Mouse (Mus musculus): ENCODE results near the gene Agfg2. TPM values are rescaled to one million over a fixed set of nuclear protein-coding genes. Genes with fewer than 3 reads are reported as not detected.
A peak's percentile ranks its signal among the peaks of the same experiment; 100 is the strongest.

Gene Agfg2
- polyA plus RNA-seq, 1 experiment, result 16.5 TPM

DNA sequence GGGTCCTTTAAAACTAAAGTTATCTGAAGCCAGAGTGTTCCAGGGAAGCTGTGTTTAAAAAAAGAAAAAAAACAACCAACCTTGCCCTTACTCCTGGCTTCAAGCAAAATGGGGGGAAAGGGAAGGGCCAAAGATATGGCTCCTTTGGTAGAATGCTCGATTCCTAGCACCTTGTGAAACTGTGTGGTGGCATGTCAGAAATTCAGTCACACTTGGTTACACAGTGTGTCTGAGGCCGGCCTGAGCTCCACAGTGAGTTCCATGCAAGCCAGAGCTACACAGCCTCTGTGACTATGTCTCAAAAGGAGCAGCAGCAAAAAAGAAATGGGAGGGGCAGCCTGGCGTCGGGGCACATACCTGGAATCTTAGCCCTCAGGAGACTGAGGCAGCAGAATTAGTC lies 35.3 kb downstream of the Agfg2 start:
- TF ChIP-seq CTCF (IDR thresholded peaks at IDR 0.05; ENCODE audit: extremely low read depth, insufficient read depth, insufficient read length, insufficient replicate concordance), result no peak
- no peak for TF ChIP-seq POLR2A (IDR thresholded peaks at IDR 0.05; ENCODE audit: low read depth, low read length)
- H3K27me3 ChIP-seq (ENCODE audit: control insufficient read depth, insufficient read depth, low read length), result no peaks in the 10 kb centered on the region
- 36% methylated on average over 4 of the region's 4 CpGs for WGBS
- H3K4me3 ChIP-seq (ENCODE audit: extremely low read depth, insufficient read depth, insufficient read length), result no peak overlapping the region
- H3K4me1 ChIP-seq (ENCODE audit: control insufficient read depth, insufficient read depth, insufficient read length), result peaks cover 16% of the 10 kb centered on the region
- peak overlapping the region; percentile 26; the same call in 1 of the 2 replicates for H3K27ac ChIP-seq (ENCODE audit: insufficient read depth, low read length)
- peaks cover 2% of the 10 kb centered on the region for H3K36me3 ChIP-seq (ENCODE audit: control insufficient read depth, insufficient read depth, low read length)
- DNase-seq (ENCODE audit: low read depth in 1 of 2, low spot score in 2 of 2), result no peak

DNA sequence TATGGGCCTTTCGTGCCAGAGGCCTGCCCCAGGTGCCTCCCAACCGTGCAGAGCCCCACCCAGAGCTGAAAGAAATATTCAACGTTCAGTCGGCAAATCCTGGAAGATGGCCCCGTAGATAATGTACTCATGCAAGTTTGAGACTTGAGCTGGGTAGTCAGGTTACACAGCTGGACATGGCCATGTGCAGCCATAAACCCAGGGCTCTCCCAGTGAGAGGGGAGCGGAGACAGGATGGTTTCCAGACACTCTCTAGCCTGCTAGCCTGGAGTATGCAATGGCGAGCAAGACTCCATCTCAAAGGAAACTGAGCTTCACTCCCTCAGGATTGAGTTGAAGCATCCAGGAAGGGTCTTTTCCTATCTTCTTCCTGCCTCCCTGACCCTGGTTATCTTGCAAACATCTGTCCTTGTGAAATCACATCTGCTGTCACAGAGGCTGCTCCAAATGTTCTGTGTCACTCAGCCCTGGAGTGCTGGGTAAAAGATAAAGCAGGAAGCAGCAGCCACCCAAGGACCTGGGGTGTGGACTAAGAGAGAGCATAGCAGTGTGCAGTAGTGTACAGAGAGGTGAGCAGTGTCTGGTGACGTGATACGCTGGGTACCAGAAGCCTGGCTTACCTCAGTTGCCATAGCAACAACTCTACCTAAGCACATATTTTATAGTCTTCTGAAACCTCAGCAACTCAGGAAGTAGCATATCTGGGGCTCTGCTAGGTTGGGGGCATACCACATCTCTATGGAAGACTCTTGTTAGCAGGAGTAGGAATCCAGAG lies 36.5 kb downstream of the Agfg2 start:
- TF ChIP-seq POLR2A (IDR thresholded peaks at IDR 0.05; ENCODE audit: low read depth, low read length), result no peak
- no peak for TF ChIP-seq CTCF (IDR thresholded peaks at IDR 0.05; ENCODE audit: extremely low read depth, insufficient read depth, insufficient read length, insufficient replicate concordance)
- no peak overlapping the region for H3K27ac ChIP-seq (ENCODE audit: insufficient read depth, low read length)
- no peaks in the 10 kb centered on the region for H3K27me3 ChIP-seq (ENCODE audit: control insufficient read depth, insufficient read depth, low read length)
- H3K4me3 ChIP-seq (ENCODE audit: extremely low read depth, insufficient read depth, insufficient read length), result no peak overlapping the region
- no peaks in the 10 kb centered on the region for H3K36me3 ChIP-seq (ENCODE audit: control insufficient read depth, insufficient read depth, low read length)
- DNase-seq (ENCODE audit: low read depth in 1 of 2, low spot score in 2 of 2), result no peak
- H3K4me1 ChIP-seq (ENCODE audit: control insufficient read depth, insufficient read depth, insufficient read length), result peaks cover 16% of the 10 kb centered on the region
- 69% methylated on average over 9 of the region's 9 CpGs for WGBS

DNA sequence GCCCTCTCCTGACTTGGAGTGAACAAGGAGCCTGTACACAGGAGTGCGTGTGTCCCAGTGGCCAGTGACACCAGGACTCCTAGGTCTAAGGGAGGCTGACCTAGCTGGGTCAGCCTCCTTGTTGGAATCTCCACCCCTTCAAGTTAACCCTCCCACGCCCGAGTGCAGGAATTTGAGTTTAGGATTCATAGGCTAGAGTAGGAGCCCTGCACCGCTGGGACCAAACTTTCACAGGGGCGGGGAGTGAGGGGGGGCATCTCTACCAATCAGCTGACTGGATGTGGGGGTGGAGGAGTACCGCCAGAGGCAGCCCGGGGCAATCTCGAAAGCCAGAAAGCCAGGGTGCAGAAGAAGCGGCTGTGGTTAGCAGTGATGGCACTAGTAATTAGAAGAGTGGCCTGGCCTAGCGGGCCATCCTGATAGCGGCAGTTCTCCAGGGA lies 38.9 kb downstream of the Agfg2 start, which contains the start of gene Irs3:
Gene Irs3, minus strand, starts transcription at position 63 of the 440 bp plus-strand sequence.
- Histone ChIP-seq H3K27ac (ENCODE audit: insufficient read depth, low read length) (peak within 1 kb of the TSS; percentile 7; the same call in 1 of the 2 replicates), H3K4me1 (ENCODE audit: control insufficient read depth, insufficient read depth, insufficient read length) (peaks cover 16% of the 10 kb centered on the region), H3K27me3 (ENCODE audit: control insufficient read depth, insufficient read depth, low read length) (no peaks in the 10 kb centered on the region), H3K4me3 (ENCODE audit: extremely low read depth, insufficient read depth, insufficient read length) (peak within 1 kb of the TSS; percentile 48; the same call in 1 of the 2 replicates), H3K36me3 (ENCODE audit: control insufficient read depth, insufficient read depth, low read length) (peaks cover 21% of the 10 kb centered on the region)
- WGBS, result 42% methylated on average over 11 of the region's 11 CpGs
- TF ChIP-seq CTCF (IDR thresholded peaks at IDR 0.05; ENCODE audit: extremely low read depth, insufficient read depth, insufficient read length, insufficient replicate concordance) (no peak), POLR2A (IDR thresholded peaks at IDR 0.05; ENCODE audit: low read depth, low read length) (no peak)
- DNase-seq (ENCODE audit: low read depth in 1 of 2, low spot score in 2 of 2), result no peak

DNA sequence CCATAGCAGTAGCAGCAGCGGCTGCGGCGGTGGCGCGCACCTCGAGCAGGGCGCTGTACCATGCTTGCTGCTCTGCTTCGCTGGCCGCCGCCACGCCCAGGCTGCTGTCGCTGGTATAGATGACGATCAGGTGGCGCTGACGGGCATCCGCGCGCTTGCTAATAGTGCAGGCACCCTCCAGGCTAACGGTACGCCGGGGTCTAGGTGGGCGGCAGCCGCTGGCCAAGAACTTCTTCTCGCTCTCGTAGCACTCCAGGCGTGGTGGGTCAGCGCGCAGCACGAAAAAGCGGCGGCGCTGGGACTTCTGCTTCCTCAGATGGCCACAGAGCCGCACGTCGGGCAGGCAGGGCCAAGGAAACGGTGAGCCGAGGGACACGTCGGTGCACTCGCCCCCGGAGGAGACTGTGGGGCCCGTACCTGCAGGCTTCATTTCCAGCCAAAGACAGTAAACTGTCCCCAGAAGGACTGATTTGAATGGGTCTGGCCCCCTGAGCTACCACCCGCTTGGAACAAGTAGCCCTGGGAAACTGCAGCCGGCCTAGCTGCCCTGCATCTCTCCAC lies 39.4 kb downstream of the Agfg2 start:
- H3K36me3 ChIP-seq (ENCODE audit: control insufficient read depth, insufficient read depth, low read length), result peaks cover 25% of the 10 kb centered on the region
- no peaks in the 10 kb centered on the region for H3K27me3 ChIP-seq (ENCODE audit: control insufficient read depth, insufficient read depth, low read length)
- DNase-seq (ENCODE audit: low read depth in 1 of 2, low spot score in 2 of 2), result peak in 1 of 2 experiments; percentile 62
- peak overlapping the region; percentile 48; the same call in 1 of the 2 replicates for H3K4me3 ChIP-seq (ENCODE audit: extremely low read depth, insufficient read depth, insufficient read length)
- TF ChIP-seq POLR2A (IDR thresholded peaks at IDR 0.05; ENCODE audit: low read depth, low read length) (no peak), CTCF (IDR thresholded peaks at IDR 0.05; ENCODE audit: extremely low read depth, insufficient read depth, insufficient read length, insufficient replicate concordance) (no peak)
- peaks cover 16% of the 10 kb centered on the region for H3K4me1 ChIP-seq (ENCODE audit: control insufficient read depth, insufficient read depth, insufficient read length)
- H3K27ac ChIP-seq (ENCODE audit: insufficient read depth, low read length), result peak overlapping the region; percentile 7; the same call in 1 of the 2 replicates
- WGBS, result 6% methylated on average over 44 of the region's 44 CpGs

DNA sequence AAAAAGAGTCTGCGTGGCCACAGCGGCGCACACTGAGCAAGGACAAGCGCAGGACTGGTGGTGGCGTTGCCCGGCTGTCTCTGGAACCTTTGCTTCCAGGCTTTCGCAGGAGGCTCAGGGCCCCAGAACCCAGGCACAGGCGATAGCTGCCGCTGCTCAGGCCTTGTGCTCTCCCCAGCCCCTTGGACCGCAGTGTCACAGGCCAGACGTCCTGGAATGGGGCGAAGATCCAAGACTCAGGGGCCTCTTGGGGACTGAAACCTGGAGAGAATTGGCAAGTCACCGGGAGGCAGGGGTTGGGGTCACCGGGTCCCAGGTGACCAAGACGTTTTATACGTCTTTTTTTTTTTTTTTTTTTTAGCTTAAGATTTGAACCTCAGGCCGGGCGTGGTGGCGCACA lies 40.0 kb downstream of the Agfg2 start:
- H3K27me3 ChIP-seq (ENCODE audit: control insufficient read depth, insufficient read depth, low read length), result no peaks in the 10 kb centered on the region
- peaks cover 15% of the 10 kb centered on the region for H3K4me1 ChIP-seq (ENCODE audit: control insufficient read depth, insufficient read depth, insufficient read length)
- DNase-seq (ENCODE audit: low read depth in 1 of 2, low spot score in 2 of 2), result no peak
- peaks cover 31% of the 10 kb centered on the region for H3K36me3 ChIP-seq (ENCODE audit: control insufficient read depth, insufficient read depth, low read length)
- TF ChIP-seq CTCF (IDR thresholded peaks at IDR 0.05; ENCODE audit: extremely low read depth, insufficient read depth, insufficient read length, insufficient replicate concordance), result no peak
- TF ChIP-seq POLR2A (IDR thresholded peaks at IDR 0.05; ENCODE audit: low read depth, low read length), result no peak
- H3K27ac ChIP-seq (ENCODE audit: insufficient read depth, low read length), result no peak overlapping the region
- no peak overlapping the region for H3K4me3 ChIP-seq (ENCODE audit: extremely low read depth, insufficient read depth, insufficient read length)
- WGBS, result 86% methylated on average over 19 of the region's 19 CpGs

DNA sequence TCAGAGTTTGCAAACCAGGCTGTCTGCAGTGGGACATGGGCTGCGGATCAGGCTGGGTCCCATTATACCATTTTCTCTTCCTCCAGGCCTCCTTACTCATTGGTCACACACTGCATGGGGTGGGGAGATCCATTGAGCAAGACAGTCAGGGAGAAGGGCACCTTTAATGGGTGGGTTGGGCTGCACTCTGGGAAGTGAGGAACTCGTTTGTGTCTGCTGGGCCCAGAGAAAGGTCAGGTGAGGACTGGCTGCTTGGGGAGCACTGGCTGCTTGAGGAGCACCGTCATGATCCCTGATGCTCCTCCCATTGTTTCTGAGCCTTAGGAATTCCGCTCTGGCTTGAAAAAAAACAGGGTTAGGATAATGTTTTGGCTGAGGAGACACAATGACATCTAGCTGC lies 41.6 kb downstream of the Agfg2 start:
- TF ChIP-seq POLR2A (IDR thresholded peaks at IDR 0.05; ENCODE audit: low read depth, low read length) (no peak), CTCF (IDR thresholded peaks at IDR 0.05; ENCODE audit: extremely low read depth, insufficient read depth, insufficient read length, insufficient replicate concordance) (no peak)
- no peak for DNase-seq (ENCODE audit: low read depth in 1 of 2, low spot score in 2 of 2)
- Histone ChIP-seq H3K27me3 (ENCODE audit: control insufficient read depth, insufficient read depth, low read length) (no peaks in the 10 kb centered on the region), H3K27ac (ENCODE audit: insufficient read depth, low read length) (no peak overlapping the region), H3K36me3 (ENCODE audit: control insufficient read depth, insufficient read depth, low read length) (peaks cover 46% of the 10 kb centered on the region), H3K4me1 (ENCODE audit: control insufficient read depth, insufficient read depth, insufficient read length) (peaks cover 5% of the 10 kb centered on the region), H3K4me3 (ENCODE audit: extremely low read depth, insufficient read depth, insufficient read length) (no peak overlapping the region)
- WGBS, result 77% methylated on average over 4 of the region's 4 CpGs
